Mouse (Mus musculus) midbrain, postnatal 0 days (tissue): ENCODE measurements at regions not wholly inside any gene's neighbourhood (a gene's known extent, or its start where the extent isn't known, plus 50 kb on each side); places are given as distances from the start of the nearest gene placed in this dataset.

Experiments
- ATAC-seq: fragments of 200-750 bp; cut with Nextera tagmentation; 2 replicates; pipeline ENCODE4 v1.8.0; 2017; ENCODE audit warnings: moderate number of reproducible peaks, mild to moderate bottlenecking, moderate TSS enrichment, moderate library complexity; ENCODE audit not compliant: low FRiP score
- DNase-seq: peaks from one replicate; pipeline ENCODE4 v3.0.0-alpha.2; 2015; ENCODE audit warnings: low spot score
- H3K27ac ChIP-seq: fragments of 300-500 bp; sonication (generic); 2 replicates; pipeline ENCODE4 v1.5.1; 2014; ENCODE audit warnings: low read depth, mild to moderate bottlenecking, low read length, mixed read lengths
- H3K27me3 ChIP-seq: fragments of 300-500 bp; sonication (generic); 2 replicates; pipeline ENCODE4 v1.6.1; 2014; ENCODE audit warnings: low read length, control low read depth, mixed read lengths; ENCODE audit not compliant: insufficient read depth
- H3K36me3 ChIP-seq: fragments of 300-500 bp; sonication (generic); 2 replicates; pipeline ENCODE4 v1.6.1; 2014; ENCODE audit warnings: low read length, control low read depth, mixed read lengths; ENCODE audit not compliant: insufficient read depth
- H3K4me1 ChIP-seq: fragments of 300-500 bp; sonication (generic); 2 replicates; pipeline ENCODE4 v1.6.1; 2014; ENCODE audit warnings: mild to moderate bottlenecking, control low read depth, antibody characterized with exemption, low read length, mixed read lengths; ENCODE audit not compliant: insufficient read depth
- H3K4me2 ChIP-seq: fragments of 300-500 bp; sonication (generic); 2 replicates; pipeline ENCODE4 v1.6.1; 2014; ENCODE audit warnings: low read depth, mild to moderate bottlenecking, low read length, mixed read lengths; ENCODE audit not compliant: poor library complexity, severe bottlenecking
- H3K4me3 ChIP-seq: fragments of 300-500 bp; sonication (generic); 2 replicates; pipeline ENCODE4 v1.5.1; 2014; ENCODE audit warnings: low read depth, mild to moderate bottlenecking, low read length, moderate library complexity
- H3K9ac ChIP-seq: fragments of 300-500 bp; sonication (generic); replicated peaks from 2 replicates; pipeline ENCODE4 v1.6.1; 2014; ENCODE audit warnings: mild to moderate bottlenecking, low read length, moderate library complexity, mixed read lengths; ENCODE audit not compliant: poor library complexity, severe bottlenecking
- H3K9me3 ChIP-seq: fragments of 300-500 bp; sonication (generic); 2 replicates; pipeline ENCODE4 v1.6.1; 2016; ENCODE audit warnings: low read length, control low read depth
- CTCF ChIP-seq: IDR thresholded peaks from 2 replicates; pipeline ENCODE4 v1.5.1; 2016; ENCODE audit warnings: antibody characterized with exemption, mild to moderate bottlenecking
- WGBS: fragments of 180-500 bp; shearing (Covaris S2); extraction: QIAGEN DNeasy Blood & Tissue Kit; methylation state at CpG from one replicate; pipeline ENCODE4 v1.1.7; 2014; 5-methylcytosine and 5-hydroxymethylcytosine counted together

DNA sequence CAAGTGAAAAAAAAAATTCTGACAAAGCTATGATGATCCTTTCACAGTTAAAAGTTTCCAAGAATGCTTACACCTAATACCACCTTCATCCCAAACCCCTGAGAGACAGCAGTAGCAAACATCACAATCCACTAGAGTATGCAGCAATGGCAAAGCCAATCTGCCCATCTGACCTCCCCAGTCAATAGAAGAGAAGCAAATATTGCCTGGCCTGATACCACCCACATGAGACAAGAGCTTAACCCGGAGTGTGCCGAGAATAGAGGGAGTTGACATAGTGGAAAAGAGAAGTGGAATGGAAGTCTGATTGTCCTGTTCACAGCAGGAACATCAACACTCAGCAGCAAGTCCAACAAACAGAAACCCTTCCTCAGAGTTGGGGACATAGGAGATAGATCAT, 219.9 kb upstream of the Pou3f3 start:
- no peak overlapping the region for H3K4me2 ChIP-seq
- no peak for TF ChIP-seq CTCF
- no peak overlapping the region for H3K27ac ChIP-seq
- H3K9me3 ChIP-seq: no peaks in the 10 kb centered on the region
- no peak overlapping the region for H3K4me3 ChIP-seq
- ATAC-seq: no peak
- 70% methylated on average over 2 of the region's 2 CpGs for WGBS
- no peaks in the 10 kb centered on the region for H3K36me3 ChIP-seq
- no peak overlapping the region for H3K9ac ChIP-seq
- no peaks in the 10 kb centered on the region for H3K27me3 ChIP-seq
- no peaks in the 10 kb centered on the region; the same call in 1 of the 2 replicates for H3K4me1 ChIP-seq
- no peak for DNase-seq

DNA sequence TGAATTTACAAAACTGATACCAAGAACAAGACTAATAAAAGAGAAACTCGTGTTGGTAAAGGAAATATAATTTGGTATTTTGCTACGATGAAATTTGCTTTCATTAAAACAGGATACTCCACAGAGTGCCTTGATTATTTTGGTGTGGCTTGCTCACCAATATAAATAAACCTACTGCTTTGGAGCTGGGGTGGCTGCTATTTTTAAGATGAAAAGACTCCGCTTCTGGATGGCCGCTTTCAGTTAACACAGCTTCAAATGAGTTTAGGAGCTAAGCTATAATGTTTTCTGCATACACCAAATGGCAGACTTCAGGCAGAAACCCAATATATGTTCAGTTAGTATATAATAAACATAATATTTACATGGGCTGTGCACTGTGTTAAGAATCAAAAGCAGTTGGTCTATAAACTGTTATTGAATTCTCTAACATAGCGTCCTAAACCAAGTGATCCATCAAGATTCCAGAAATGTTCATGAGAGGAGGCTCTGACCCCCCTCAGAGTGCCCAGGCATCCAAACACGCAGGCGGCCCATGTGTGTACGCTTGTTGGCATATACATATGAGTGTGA, 215.1 kb upstream of the Pou3f3 start:
- 85% methylated on average over 8 of the region's 8 CpGs for WGBS

DNA sequence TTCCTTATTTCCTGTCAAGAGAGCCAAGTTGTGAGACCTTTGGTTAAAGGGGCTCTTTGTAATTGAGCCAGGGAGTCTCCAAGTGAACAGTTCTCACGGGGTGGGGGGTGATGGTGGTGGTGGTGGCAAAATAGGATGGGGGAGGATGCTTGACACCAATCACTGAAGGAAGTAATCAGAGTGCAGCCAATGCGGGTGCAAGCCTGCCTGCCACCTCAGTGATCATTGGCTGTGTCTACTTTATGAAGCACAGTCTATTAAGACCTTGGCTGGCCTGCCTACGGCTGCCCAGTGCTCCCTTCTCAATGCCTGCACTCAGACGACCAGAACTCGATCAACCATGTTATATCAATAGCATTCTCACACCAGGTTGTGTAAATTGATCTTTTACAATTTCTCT, 206.0 kb upstream of the Pou3f3 start:
- H3K4me3 ChIP-seq: no peak overlapping the region
- ATAC-seq: no peak
- no peaks in the 10 kb centered on the region for H3K9me3 ChIP-seq
- H3K36me3 ChIP-seq: no peaks in the 10 kb centered on the region
- H3K27ac ChIP-seq: no peak overlapping the region
- no peak overlapping the region for H3K4me2 ChIP-seq
- 60% methylated on average over 5 of the region's 5 CpGs for WGBS
- no peaks in the 10 kb centered on the region for H3K27me3 ChIP-seq
- peak; percentile 51 for DNase-seq
- H3K4me1 ChIP-seq: peaks cover 11% of the 10 kb centered on the region; the same call in 1 of the 2 replicates
- TF ChIP-seq CTCF: no peak
- H3K9ac ChIP-seq: no peak overlapping the region

More for the DNA sequence above, 215.1 kb upstream of the Pou3f3 start:
- ATAC-seq (no peak), DNase-seq (no peak)
- Histone ChIP-seq H3K36me3 (no peaks in the 10 kb centered on the region), H3K27ac (no peak overlapping the region), H3K27me3 (no peaks in the 10 kb centered on the region), H3K9me3 (no peaks in the 10 kb centered on the region), H3K4me3 (no peak overlapping the region), H3K4me2 (no peak overlapping the region), H3K9ac (no peak overlapping the region), H3K4me1 (no peaks in the 10 kb centered on the region)
- TF ChIP-seq CTCF: no peak

DNA sequence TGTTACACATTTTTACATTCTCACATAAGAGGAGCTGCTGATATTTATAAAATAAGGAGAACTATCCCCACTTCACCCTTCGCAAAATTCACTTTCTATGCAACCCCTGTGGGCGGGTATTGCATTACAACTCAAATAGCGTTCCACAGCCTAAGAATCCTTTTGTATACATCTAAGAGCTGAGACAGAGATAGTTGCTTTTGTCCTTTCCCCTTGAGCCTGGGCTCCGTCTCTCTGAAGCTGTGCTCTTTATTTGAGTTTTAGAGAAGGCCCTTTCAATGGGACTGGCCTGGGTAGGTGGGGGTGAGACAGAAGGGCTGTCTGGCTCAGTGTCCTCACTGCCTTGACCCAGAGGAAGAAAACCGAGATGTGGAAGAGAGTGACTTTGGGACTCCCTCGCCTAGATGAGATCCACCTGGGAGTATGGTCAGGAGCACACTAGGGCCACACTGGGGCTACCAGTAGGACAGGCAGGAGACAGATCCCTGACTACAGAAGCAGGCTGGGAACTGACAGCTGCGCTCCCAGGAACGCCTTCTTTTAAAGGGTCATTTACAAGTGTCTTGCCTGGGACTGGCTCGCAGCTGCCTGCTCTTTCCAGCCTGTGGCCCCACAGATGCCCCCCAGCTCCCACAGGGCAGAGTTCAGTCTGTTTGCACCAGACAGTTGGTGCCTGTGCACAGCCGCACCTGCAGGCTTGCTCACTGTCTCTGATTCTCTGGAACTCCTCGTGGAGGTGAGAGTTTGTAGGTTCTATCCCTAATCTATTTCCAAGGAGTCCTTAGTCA, 204.5 kb upstream of the Pou3f3 start:
- DNase-seq: peak; percentile 17
- Histone ChIP-seq H3K4me2 (peak overlapping the region; percentile 69), H3K27me3 (no peaks in the 10 kb centered on the region), H3K9ac (no peak overlapping the region), H3K9me3 (no peaks in the 10 kb centered on the region), H3K4me3 (peak overlapping the region; percentile 35), H3K4me1 (peaks cover 11% of the 10 kb centered on the region; the same call in 1 of the 2 replicates), H3K36me3 (no peaks in the 10 kb centered on the region), H3K27ac (no peak overlapping the region)
- peak; percentile 23; the same call in 1 of the 2 replicates for ATAC-seq
- WGBS: 26% methylated on average over 11 of the region's 11 CpGs
- peak; percentile 36; the same call in 1 of the 2 replicates for TF ChIP-seq CTCF

DNA sequence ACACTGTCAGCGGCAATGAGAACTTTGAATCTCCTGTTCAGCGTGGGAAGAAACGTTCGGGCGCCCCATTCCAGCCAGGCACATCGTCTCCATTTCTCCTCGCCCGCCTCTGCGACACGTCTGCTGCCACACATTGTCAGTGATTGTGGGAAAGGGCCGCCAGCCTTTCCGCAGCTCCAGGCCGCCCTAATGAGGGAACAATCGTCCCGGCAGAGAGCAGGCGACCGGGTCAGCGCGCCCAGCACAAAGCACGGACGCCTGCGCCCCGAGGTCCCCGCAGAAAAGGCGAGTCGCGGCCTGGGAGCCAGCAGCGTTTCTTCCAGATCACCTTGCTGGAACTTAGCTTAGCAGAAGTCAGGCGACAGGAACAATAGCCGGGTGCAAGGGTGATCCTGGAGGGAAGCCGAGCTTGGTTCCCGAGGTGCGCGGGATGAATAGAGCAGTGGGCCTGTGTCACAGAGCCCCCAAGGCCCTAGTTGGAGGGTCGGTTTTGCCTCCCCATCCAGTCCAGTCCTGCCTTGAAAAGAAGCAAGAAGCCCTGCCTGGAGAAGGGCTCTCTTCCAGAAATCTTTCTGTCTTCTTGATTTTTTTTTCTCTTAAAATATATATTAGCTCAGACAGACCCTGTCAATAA, 203.8 kb upstream of the Pou3f3 start:
- WGBS: 2% methylated on average over 35 of the region's 35 CpGs
- no peaks in the 10 kb centered on the region for H3K27me3 ChIP-seq
- peak overlapping the region; percentile 69 for H3K4me2 ChIP-seq
- no peak for TF ChIP-seq CTCF
- H3K9ac ChIP-seq: peak overlapping the region; percentile 47
- H3K4me1 ChIP-seq: peaks cover 11% of the 10 kb centered on the region; the same call in 1 of the 2 replicates
- ATAC-seq: peak; percentile 54
- H3K9me3 ChIP-seq: no peaks in the 10 kb centered on the region
- H3K4me3 ChIP-seq: peak overlapping the region; percentile 35
- peak; percentile 9 for DNase-seq
- H3K36me3 ChIP-seq: no peaks in the 10 kb centered on the region
- H3K27ac ChIP-seq: no peak overlapping the region

DNA sequence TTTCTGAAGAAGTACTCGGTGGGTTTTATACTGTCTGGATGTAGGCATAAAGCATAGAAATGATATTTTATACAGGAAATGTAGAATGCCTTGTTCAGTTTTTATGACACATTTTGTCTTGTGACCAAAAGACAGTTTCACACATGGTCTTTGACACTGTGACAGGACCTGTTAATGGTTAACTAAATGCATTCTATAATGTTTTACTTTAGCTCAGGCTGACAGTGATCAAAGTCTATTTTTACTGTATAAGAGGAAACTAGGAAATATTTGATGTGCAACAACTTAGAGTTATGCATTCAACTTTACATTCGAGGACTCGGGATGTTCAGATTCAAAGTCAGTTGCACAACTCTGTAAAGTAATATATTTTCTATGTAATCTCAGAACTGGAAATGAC, 199.5 kb upstream of the Pou3f3 start:
- H3K27me3 ChIP-seq: no peaks in the 10 kb centered on the region
- no peak overlapping the region for H3K4me2 ChIP-seq
- H3K27ac ChIP-seq: no peak overlapping the region
- TF ChIP-seq CTCF: no peak
- no peaks in the 10 kb centered on the region for H3K9me3 ChIP-seq
- H3K36me3 ChIP-seq: no peaks in the 10 kb centered on the region
- DNase-seq (no peak), ATAC-seq (no peak)
- H3K9ac ChIP-seq: no peak overlapping the region
- 86% methylated on average over 3 of the region's 3 CpGs for WGBS
- H3K4me3 ChIP-seq: no peak overlapping the region
- peaks cover 6% of the 10 kb centered on the region; the same call in 1 of the 2 replicates for H3K4me1 ChIP-seq
